Mouse (Mus musculus) kidney, adult 18-20 months (tissue): ENCODE data around the gene Galnt6.
A peak's percentile ranks its signal among the peaks of the same experiment; 100 is the strongest.

Source experiments
- DNase-seq: peaks from one replicate; pipeline ENCODE4 v3.0.0; 2021

Gene Galnt6

DNA sequence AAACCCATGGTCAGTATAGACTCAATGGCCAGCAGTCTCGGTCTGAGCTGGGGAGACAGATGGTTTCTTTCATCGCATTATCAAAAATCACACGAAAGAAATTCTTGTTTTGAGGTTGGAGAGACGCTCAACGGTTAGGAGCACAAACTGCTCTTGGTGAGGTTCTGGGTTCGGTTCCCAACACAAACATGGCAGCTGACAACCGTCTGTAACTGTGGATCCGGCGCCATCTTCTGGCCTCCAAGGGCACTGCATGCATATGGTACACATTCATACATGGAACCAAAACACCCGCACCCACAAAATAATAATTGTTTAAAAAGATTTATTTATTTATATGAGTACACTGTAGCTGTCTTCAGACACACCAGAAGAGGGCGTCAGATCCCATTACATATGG lies 10.6 kb downstream of the Galnt6 start:
- DNase-seq, result no peak

DNA sequence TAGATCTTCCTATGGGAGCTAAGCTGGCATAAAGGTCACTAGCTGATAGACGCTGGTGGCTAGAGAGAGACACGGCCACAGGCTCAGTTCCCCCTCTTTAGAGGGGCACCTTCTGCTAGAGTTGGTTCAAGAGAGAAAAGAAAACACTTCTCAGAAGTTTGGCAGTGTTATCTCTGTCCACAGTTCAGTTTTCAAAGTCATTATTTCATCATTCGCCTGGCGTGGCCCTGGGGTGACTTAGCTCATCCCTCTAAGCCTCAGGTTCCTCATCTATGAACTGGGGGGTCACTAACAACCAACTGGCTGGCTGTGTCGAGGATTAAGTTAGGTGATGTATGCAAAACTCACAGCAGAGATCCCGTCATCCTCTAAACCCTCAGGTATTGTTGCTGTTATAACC lies 11.2 kb downstream of the Galnt6 start:
- DNase-seq, result no peak

- no peak for DNase-seq
These were observed 13.7 kb downstream of the Galnt6 start for GRCm38 (mm10) chr15:100715399-100715993.

DNA sequence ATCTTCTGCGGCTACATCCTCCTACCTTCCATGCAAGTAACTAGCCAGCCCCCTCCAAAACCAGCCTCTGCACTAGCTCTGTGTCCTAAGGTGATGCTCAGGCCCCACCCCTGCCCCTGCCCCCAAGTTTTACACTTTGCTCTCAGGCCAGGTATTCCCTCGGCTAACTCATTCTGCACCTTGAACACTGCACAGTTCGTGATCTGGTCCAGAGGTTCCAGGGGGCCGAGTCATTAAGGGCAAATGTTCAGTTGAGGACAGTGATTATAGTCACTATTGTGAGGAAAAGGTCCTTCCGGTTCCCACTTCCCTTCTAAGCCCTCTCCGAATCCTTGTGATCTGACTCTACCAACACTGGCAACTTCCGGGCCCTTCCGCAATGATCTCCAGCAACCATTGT lies 14.7 kb downstream of the Galnt6 start:
- no peak for DNase-seq

GRCm38 (mm10) chr15:100710838-100711237 lies 18.3 kb downstream of the Galnt6 start:
- DNase-seq, result peak; percentile 46

GRCm38 (mm10) chr15:100708433-100709078 lies 20.6 kb downstream of the Galnt6 start:
- DNase-seq, result no peak

- DNase-seq, result no peak
These were observed 22.9 kb downstream of the Galnt6 start for GRCm38 (mm10) chr15:100706226-100706625.

DNA sequence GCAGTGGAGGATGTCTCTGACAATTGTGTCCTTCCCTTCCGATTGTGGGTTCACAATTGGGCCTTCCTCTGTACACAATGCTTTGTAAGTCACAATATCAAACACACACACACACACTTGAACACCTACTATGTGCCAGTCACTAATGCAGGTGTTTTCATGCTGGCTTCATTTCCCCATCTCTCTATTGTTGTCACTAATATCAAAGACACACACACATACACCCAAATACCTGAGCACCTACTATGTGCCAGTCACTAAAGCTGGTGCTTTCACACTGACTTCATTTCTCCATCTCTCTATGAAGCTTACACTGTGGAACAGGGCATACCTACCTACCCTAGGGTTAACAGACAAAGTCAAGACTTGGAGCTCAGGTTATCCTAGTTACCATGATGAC lies 23.8 kb downstream of the Galnt6 start:
- DNase-seq, result no peak

DNA sequence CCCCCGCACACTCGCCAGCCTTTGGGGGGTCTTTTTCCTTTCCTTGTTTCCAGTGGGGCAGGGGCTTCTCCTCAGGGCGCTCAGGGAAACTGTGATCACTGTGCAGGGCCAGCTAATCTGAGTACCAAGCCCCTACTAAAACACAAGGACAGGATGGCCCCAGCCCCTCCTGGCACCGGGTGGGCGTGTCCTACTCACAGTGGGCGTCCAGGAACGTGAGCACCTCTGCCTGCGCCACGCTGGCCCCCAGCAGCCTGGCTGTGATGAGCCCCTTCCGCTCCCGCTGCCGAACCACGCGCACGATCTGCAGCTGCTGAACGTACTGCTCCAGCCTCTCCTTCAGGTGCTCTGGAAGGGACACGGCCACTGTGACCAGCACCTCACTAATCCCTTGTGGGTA lies 25.3 kb downstream of the Galnt6 start:
- no peak for DNase-seq

DNA sequence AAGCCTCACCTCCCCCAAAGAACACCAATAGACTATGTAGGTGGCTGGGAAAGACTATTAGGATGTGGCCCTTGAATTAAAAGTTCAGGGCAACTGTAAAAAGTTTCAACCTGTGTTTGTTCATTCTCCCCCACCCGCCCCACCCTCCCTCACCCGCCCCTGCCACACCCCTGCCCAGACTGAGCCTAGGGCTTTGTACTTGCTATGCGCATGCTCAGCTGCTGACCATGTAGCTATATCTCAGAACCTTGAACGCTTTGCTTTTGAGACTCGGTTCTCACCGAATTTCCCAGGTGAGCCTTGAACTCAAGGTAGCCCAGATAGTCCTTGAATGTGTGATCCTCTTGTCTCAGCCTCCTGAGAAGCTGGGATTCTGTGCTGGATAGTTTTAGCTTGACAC lies 27.3 kb downstream of the Galnt6 start:
- no peak for DNase-seq

DNA sequence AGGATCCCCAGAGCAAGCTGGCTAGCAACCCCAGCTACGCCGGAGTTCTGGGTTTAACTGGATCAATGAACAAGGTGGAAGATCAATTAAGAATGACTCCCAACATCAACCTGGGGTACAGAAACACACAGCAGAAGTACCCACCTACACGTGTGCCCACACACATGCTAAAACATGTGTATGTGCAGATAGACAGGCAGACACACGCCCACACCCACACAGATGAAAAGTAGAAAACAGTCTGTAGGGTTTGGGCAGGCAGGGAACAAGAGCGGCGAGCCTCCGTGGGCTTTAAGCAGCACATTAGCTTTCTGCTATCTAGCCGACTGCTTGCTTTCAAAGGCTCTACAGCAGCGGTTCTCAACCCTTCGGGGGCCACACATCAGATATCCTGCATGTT lies 28.1 kb downstream of the Galnt6 start:
- DNase-seq, result no peak

DNA sequence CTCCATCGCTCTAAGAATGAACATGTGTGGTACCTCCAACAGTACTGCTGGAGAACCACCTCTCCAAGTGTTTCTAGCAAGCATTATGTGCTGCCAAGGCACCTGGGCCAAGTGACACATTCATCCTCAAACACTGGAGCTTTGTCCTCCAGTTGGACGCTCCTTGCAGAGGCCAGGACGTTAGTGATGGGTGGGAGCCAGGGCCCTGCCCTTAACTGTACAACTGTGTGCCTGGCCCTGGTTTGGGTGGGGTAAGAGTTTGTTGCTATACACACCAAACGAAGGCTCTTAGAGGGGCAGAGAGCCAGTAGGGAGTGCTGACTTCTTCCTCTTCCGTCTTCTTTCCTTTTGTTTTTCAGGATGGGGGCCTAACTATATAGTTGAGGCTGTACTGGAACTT lies 28.8 kb downstream of the Galnt6 start:
- DNase-seq, result no peak

DNA sequence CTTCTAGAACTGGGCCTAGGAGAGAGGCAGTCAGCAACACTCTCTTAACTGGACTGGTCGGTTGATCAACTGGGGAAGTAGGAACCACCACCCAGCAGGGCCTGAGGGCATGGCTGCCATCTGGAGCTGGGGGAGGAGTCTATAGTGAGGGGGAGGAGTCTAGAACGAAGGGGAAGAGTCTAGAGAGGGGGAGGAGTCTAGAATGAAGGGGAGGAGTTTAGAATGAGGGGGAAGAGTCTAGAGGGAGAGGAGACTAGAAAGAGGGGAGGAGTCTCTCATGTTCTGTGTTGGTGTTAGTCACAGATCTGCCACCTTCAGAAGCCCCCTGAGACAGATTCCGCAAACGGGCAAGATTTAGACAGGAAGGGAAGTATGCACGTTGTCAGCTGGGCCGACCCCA lies 29.8 kb downstream of the Galnt6 start:
- DNase-seq, result no peak

- no peak for DNase-seq
These were observed 31.1 kb downstream of the Galnt6 start for GRCm38 (mm10) chr15:100698078-100698477.

DNA sequence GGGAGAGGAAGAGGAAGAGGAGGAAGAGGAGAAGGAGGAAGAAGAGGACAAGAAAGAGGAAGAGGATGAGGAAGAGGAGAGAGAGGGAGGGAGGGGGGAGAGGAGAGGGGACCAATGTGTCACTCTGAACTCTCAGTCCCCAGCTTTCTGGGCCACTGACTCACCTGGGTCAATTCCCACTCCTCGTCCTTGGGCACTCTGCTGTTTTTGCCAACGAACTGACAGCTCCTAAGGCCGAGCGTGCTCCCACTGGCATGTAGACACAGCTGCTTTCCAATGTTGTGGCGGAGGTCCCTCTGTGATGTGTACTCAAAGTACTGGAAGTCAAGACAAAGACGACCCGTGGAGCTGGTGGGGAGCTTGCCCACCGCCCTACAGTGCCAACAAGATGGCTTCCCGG lies 34.8 kb downstream of the Galnt6 start:
- no peak for DNase-seq

GRCm38 (mm10) chr15:100691990-100692389 lies 37.2 kb downstream of the Galnt6 start:
- DNase-seq, result no peak

- no peak for DNase-seq
These were observed 41.7 kb downstream of the Galnt6 start, which contains the start of gene Cela1 for GRCm38 (mm10) chr15:100687430-100687971. Gene Cela1 (minus strand): TSS chr15:100687921.

DNA sequence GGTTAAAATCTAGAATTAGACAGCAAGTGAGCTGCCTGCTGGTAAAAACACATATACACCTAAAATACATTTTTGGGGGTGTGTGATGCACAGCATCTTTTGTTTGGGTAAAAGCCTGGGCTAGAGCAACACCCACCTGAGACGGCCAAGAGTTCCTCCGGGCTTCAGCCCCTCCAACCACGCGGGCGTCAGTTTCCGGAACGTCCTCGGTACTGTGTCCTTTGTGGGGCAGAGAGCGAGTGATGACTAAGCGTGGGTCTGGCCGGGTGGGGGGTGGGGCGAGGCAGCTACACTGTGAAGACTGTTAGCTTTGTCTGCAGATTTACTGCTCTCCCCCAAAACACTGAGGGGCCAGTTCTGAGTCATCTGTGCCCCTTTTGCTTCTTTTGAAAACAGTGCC lies 42.2 kb downstream of the Galnt6 start:
- no peak for DNase-seq

DNA sequence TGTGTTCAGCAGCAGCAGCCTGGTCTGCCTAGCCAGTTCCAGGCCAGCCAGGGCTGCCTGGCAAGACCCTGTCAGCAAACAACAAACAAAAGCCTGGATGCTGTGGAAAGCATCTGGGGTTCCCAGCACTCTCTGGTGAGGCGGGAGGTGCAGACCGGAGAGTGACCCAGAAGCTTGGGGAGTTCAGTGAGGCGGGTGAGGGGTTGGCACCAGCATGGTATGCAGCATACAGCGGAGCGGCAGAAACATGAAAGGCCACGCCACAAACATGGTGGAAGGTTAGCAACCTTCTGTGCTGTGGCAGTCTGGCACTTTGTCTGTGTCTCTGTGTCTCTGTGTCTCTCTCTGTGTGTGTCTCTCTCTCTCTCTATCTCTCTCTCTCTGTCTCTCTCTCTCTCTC lies 42.7 kb downstream of the Galnt6 start:
- DNase-seq, result no peak

- no peak for DNase-seq
These were observed 43.3 kb downstream of the Galnt6 start for GRCm38 (mm10) chr15:100685849-100686248.

- DNase-seq, result no peak
These were observed 43.9 kb downstream of the Galnt6 start for GRCm38 (mm10) chr15:100685255-100685654.

DNA sequence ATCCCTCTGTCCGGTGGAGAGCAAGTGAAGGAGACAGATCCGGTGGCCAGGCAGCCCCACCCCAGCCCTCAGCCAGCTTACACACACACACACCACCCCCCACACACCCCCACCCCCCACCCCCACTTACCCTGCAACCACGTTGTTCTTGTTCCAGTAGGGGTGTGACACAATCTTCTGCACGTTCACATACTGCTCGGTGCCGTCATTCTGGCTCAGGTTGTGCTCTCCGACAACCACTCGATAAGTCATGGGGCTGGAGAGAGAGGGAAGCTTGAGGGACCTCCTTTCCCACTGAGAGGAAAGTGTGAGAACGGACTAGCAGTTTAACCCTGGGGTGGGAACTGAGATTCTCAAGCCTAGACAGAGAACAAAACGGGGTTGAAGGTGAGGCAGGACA lies 44.7 kb downstream of the Galnt6 start:
- no peak for DNase-seq

- peak; percentile 86 for DNase-seq
These were observed 46.1 kb downstream of the Galnt6 start for GRCm38 (mm10) chr15:100683041-100683440.

- peak; percentile 37 for DNase-seq
These were observed 47.4 kb downstream of the Galnt6 start for GRCm38 (mm10) chr15:100681770-100682169.

- no peak for DNase-seq
These were observed 48.8 kb downstream of the Galnt6 start for GRCm38 (mm10) chr15:100680381-100680780.
